Mouse (Mus musculus): ENCODE data around the gene Alkbh5.

DNA sequence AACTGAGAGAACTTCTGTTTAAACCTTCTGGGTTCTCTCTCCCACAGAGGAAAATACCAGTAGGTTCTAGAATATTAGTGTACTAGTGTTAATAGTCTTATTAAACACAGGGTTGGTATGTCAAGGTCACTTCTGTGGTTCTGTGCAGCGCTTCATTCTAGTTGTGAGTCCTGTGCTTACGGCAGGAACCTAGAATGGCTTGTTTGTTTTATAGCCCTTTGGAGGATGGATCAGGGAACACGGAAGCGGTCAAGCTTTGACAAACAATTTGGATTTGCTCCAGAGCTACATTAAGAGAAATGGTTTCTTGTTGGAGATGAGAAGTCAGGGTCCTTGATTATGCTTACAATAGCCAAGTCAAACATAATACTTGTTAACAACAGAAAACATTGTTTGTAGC is 9.3 kb downstream of the Alkbh5 start:
- TF ChIP-seq CTCF (conservative IDR thresholded peaks at IDR 0.05; ENCODE audit: low read length) (no peak), NANOG (IDR thresholded peaks at IDR 0.05; ENCODE audit: borderline replicate concordance, low read length) (no peak), POU5F1 (IDR thresholded peaks at IDR 0.05; ENCODE audit: borderline replicate concordance, low read length) (no peak)
